Mouse (Mus musculus): ENCODE results near the gene Krt10. TPM values are rescaled to one million over a fixed set of nuclear protein-coding genes. Genes with fewer than 3 reads are reported as not detected.

Krt10 gene
- polyA plus RNA-seq, 1 experiment from 2014 or later: 18.2 TPM

GRCm38 (mm10) chr11:99398832-99399231 is 9.7 kb upstream of the Krt10 start:
- H3K4me1 ChIP-seq (replicated peaks): no peaks in the 10 kb centered on the region
- H3K4me3 ChIP-seq: no peak overlapping the region
- H3K4me2 ChIP-seq: no peak overlapping the region
- ATAC-seq (replicated peaks; ENCODE audit: insufficient number of reproducible peaks, insufficient read depth, low FRiP score, low read depth): no peak
- peaks cover 36% of the 10 kb centered on the region for H3K27me3 ChIP-seq
- no peaks in the 10 kb centered on the region for H3K36me3 ChIP-seq
- WGBS: 63% methylated on average over 8 of the region's 8 CpGs
- H3K27ac ChIP-seq: no peak overlapping the region
- H3K9me3 ChIP-seq (replicated peaks): no peaks in the 10 kb centered on the region
- H3K9ac ChIP-seq: no peak overlapping the region

- Histone ChIP-seq H3K4me2 (no peak overlapping the region), H3K27ac (no peak overlapping the region), H3K36me3 (no peaks in the 10 kb centered on the region), H3K4me3 (no peak overlapping the region), H3K27me3 (peaks cover 37% of the 10 kb centered on the region), H3K4me1 (replicated peaks) (no peaks in the 10 kb centered on the region), H3K9ac (no peak overlapping the region), H3K9me3 (replicated peaks) (no peaks in the 10 kb centered on the region)
- ATAC-seq (replicated peaks; ENCODE audit: insufficient number of reproducible peaks, insufficient read depth, low FRiP score, low read depth): no peak
- WGBS: 64% methylated on average over 3 of the region's 3 CpGs
These were observed 8.9 kb upstream of the Krt10 start for GRCm38 (mm10) chr11:99398084-99398483.

- 78% methylated on average over 2 of the region's 2 CpGs for WGBS
- ATAC-seq (replicated peaks; ENCODE audit: insufficient number of reproducible peaks, insufficient read depth, low FRiP score, low read depth): no peak
- Histone ChIP-seq H3K4me3 (no peak overlapping the region), H3K9ac (no peak overlapping the region), H3K4me2 (no peak overlapping the region), H3K36me3 (no peaks in the 10 kb centered on the region), H3K9me3 (replicated peaks) (no peaks in the 10 kb centered on the region), H3K4me1 (replicated peaks) (no peaks in the 10 kb centered on the region), H3K27ac (no peak overlapping the region), H3K27me3 (peaks cover 31% of the 10 kb centered on the region)
These were observed 7.5 kb upstream of the Krt10 start for GRCm38 (mm10) chr11:99396661-99397060.

GRCm38 (mm10) chr11:99396034-99396433 is 6.9 kb upstream of the Krt10 start:
- no peaks in the 10 kb centered on the region for H3K4me1 ChIP-seq (replicated peaks)
- no peak overlapping the region for H3K4me3 ChIP-seq
- H3K27me3 ChIP-seq: peaks cover 31% of the 10 kb centered on the region
- no peak overlapping the region for H3K4me2 ChIP-seq
- H3K9ac ChIP-seq: no peak overlapping the region
- no peaks in the 10 kb centered on the region for H3K9me3 ChIP-seq (replicated peaks)
- no peaks in the 10 kb centered on the region for H3K36me3 ChIP-seq
- 38% methylated on average over 3 of the region's 3 CpGs for WGBS
- H3K27ac ChIP-seq: no peak overlapping the region
- ATAC-seq (replicated peaks; ENCODE audit: insufficient number of reproducible peaks, insufficient read depth, low FRiP score, low read depth): no peak

- H3K4me3 ChIP-seq: no peak overlapping the region
- no peak for ATAC-seq (replicated peaks; ENCODE audit: insufficient number of reproducible peaks, insufficient read depth, low FRiP score, low read depth)
- H3K27me3 ChIP-seq: peaks cover 9% of the 10 kb centered on the region; the same call in 1 of the 2 replicates
- H3K9ac ChIP-seq: no peak overlapping the region
- no peaks in the 10 kb centered on the region for H3K36me3 ChIP-seq
- 77% methylated on average over 10 of the region's 10 CpGs for WGBS
- no peak overlapping the region for H3K27ac ChIP-seq
- H3K4me2 ChIP-seq: no peak overlapping the region
- H3K4me1 ChIP-seq (replicated peaks): no peaks in the 10 kb centered on the region
- H3K9me3 ChIP-seq (replicated peaks): no peaks in the 10 kb centered on the region
These were observed 3.3 kb upstream of the Krt10 start for GRCm38 (mm10) chr11:99392492-99392891.

- H3K27ac ChIP-seq: no peak overlapping the region
- no peaks in the 10 kb centered on the region for H3K9me3 ChIP-seq (replicated peaks)
- ATAC-seq (replicated peaks; ENCODE audit: insufficient number of reproducible peaks, insufficient read depth, low FRiP score, low read depth): no peak
- no peak overlapping the region for H3K4me3 ChIP-seq
- H3K4me2 ChIP-seq: no peak overlapping the region
- WGBS: 75% methylated on average over 6 of the region's 6 CpGs
- peaks cover 3% of the 10 kb centered on the region; the same call in 1 of the 2 replicates for H3K4me1 ChIP-seq (replicated peaks)
- H3K9ac ChIP-seq: no peak overlapping the region
- H3K36me3 ChIP-seq: no peaks in the 10 kb centered on the region
- 0 out of 2 replicates have a peak, but pooled peaks cover 3% of the 10 kb centered on the region for H3K27me3 ChIP-seq
These were observed 2.2 kb upstream of the Krt10 start for GRCm38 (mm10) chr11:99391375-99391774.

GRCm38 (mm10) chr11:99390866-99391265 is 1.7 kb upstream of the Krt10 start:
- Histone ChIP-seq H3K36me3 (no peaks in the 10 kb centered on the region), H3K9me3 (replicated peaks) (no peaks in the 10 kb centered on the region), H3K9ac (no peak overlapping the region), H3K4me1 (replicated peaks) (peaks cover 3% of the 10 kb centered on the region; the same call in 1 of the 2 replicates), H3K4me2 (no peak overlapping the region), H3K27me3 (0 out of 2 replicates have a peak, but pooled peaks cover 3% of the 10 kb centered on the region), H3K27ac (no peak overlapping the region), H3K4me3 (no peak overlapping the region)
- WGBS: 59% methylated on average over 7 of the region's 7 CpGs
- ATAC-seq (replicated peaks; ENCODE audit: insufficient number of reproducible peaks, insufficient read depth, low FRiP score, low read depth): no peak

GRCm38 (mm10) chr11:99388661-99389060 is 503 bp downstream of the Krt10 start:
- Histone ChIP-seq H3K4me1 (replicated peaks) (peaks cover 3% of the 10 kb centered on the region; the same call in 1 of the 2 replicates), H3K9me3 (replicated peaks) (no peaks in the 10 kb centered on the region), H3K27me3 (peaks cover 8% of the 10 kb centered on the region), H3K4me3 (no peak overlapping the region), H3K9ac (no peak overlapping the region), H3K27ac (no peak overlapping the region), H3K36me3 (no peaks in the 10 kb centered on the region), H3K4me2 (no peak overlapping the region)
- WGBS: 86% methylated on average over 18 of the region's 18 CpGs
- no peak for ATAC-seq (replicated peaks; ENCODE audit: insufficient number of reproducible peaks, insufficient read depth, low FRiP score, low read depth)

GRCm38 (mm10) chr11:99385813-99386721 is 3.1 kb downstream of the Krt10 start:
- Histone ChIP-seq H3K9ac (peak overlapping the region; percentile 54), H3K4me2 (peak overlapping the region; percentile 68), H3K4me1 (replicated peaks) (peaks cover 3% of the 10 kb centered on the region; the same call in 1 of the 2 replicates), H3K27me3 (peaks cover 19% of the 10 kb centered on the region), H3K36me3 (no peaks in the 10 kb centered on the region), H3K27ac (peak overlapping the region; percentile 98), H3K4me3 (peak overlapping the region; percentile 69), H3K9me3 (replicated peaks) (no peaks in the 10 kb centered on the region)
- 2% methylated on average over 71 of the region's 71 CpGs for WGBS
- peak; percentile 86 for ATAC-seq (replicated peaks; ENCODE audit: insufficient number of reproducible peaks, insufficient read depth, low FRiP score, low read depth)

GRCm38 (mm10) chr11:99379568-99379967 is 9.6 kb downstream of the Krt10 start:
- Histone ChIP-seq H3K27me3 (peaks cover 32% of the 10 kb centered on the region), H3K9me3 (replicated peaks) (no peaks in the 10 kb centered on the region), H3K27ac (no peak overlapping the region), H3K9ac (no peak overlapping the region), H3K36me3 (no peaks in the 10 kb centered on the region), H3K4me2 (no peak overlapping the region), H3K4me3 (no peak overlapping the region), H3K4me1 (replicated peaks) (no peaks in the 10 kb centered on the region)
- no peak for ATAC-seq (replicated peaks; ENCODE audit: insufficient number of reproducible peaks, insufficient read depth, low FRiP score, low read depth)
- WGBS: 16% methylated on average over 5 of the region's 5 CpGs

GRCm38 (mm10) chr11:99374803-99375202 is 14.4 kb downstream of the Krt10 start, which contains the start of gene Krt28:
Gene Krt28, minus strand, starts transcription at chr11:99374903.
- Histone ChIP-seq H3K4me2 (no peak within 1 kb of the TSS), H3K4me1 (replicated peaks) (no peaks in the 10 kb centered on the region), H3K9me3 (replicated peaks) (no peaks in the 10 kb centered on the region), H3K27me3 (peaks cover 18% of the 10 kb centered on the region; the same call in 1 of the 2 replicates), H3K4me3 (no peak within 1 kb of the TSS), H3K9ac (no peak within 1 kb of the TSS), H3K27ac (no peak within 1 kb of the TSS), H3K36me3 (no peaks in the 10 kb centered on the region)
- no peak for ATAC-seq (replicated peaks; ENCODE audit: insufficient number of reproducible peaks, insufficient read depth, low FRiP score, low read depth)
- WGBS: 77% methylated on average over 13 of the region's 13 CpGs
